8 mouse cellular contexts compared by ENCODE assay signal in the genomic region with DNA sequence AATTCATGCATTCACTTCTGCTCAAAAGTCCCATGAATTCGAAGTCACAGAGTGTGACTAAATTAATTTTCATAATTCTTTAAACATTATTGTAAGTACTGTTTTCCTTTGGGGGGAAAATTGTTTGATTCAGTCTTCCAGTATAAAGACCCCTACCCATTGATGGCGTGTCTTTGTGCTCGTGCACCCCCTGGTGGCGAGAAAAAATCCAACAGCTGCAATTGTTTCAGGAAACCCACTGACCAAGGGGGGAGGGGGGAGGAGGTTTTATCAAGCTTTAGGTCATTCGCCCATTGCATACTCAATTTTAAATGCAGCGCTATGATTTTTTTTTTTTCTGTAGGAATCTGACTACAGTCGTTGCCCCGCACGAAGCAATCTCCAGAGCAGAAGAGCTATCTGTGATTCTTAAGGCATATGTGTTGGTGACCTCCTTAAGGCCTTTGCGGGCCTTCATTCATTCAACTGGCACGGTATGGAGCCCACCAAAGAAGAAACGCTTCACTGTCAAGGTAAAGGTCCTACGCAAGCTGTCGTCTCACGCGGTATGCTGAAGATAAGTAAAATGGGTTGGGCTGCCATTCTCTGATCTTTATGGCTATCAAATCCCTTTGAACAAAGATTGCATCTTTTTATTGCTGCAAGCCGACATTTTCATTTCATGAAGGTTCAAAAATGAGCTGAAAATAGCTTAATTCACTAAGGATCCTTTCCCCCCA.
A peak's percentile ranks its signal among the peaks of the same experiment; 100 is the strongest.
DNase-seq lines count a peak whose midpoint lies in the region; ATAC-seq and TF ChIP-seq lines count a peak whose summit lies in the region.

No protein-coding gene starts in this region.

- H3K9me3 ChIP-seq in midbrain, embryonic 11.5 days (ENCODE audit: control insufficient read depth, low read length): no peaks in the 10 kb centered on the region
- no peaks in the 10 kb centered on the region for H3K9me3 ChIP-seq in midbrain, embryonic 13.5 days

- H3K4me2 ChIP-seq in midbrain, embryonic 11.5 days: no peak overlapping the region
- no peak overlapping the region for H3K4me2 ChIP-seq in midbrain, embryonic 13.5 days (replicated peaks)

- DNase-seq in adrenal gland, adult (ENCODE audit: inconsistent age in 2 of 2, low spot score in 1 of 2): peak; percentile 23 to 78
- no peak for DNase-seq in adrenal gland, postnatal 4 days (ENCODE audit: low spot score in 2 of 2)
- peak; percentile 97 for DNase-seq in midbrain, embryonic 11.5 days (ENCODE audit: low spot score, missing footprints)
- peak; percentile 32 for DNase-seq in induced T-regulatory cell, adult 2 months (ENCODE audit: low read depth)
- peak; percentile 26 to 54 for DNase-seq in lung, postnatal 4 days

- no peak overlapping the region for H3K9ac ChIP-seq in midbrain, embryonic 11.5 days (ENCODE audit: low read length)
- H3K9ac ChIP-seq in midbrain, embryonic 13.5 days (replicated peaks): no peak overlapping the region

- no peak overlapping the region for H3K4me3 ChIP-seq in midbrain, embryonic 11.5 days (ENCODE audit: low read depth, low read length)
- H3K4me3 ChIP-seq in midbrain, embryonic 13.5 days (replicated peaks): no peak overlapping the region
- H3K4me3 ChIP-seq in cortical plate, adult 2 months (ENCODE audit: insufficient read depth, low read length): no peak overlapping the region

- 56% methylated on average over 17 of the region's 17 CpGs for WGBS in midbrain, embryonic 11.5 days
- WGBS in midbrain, embryonic 13.5 days: 53% methylated on average over 17 of the region's 17 CpGs

- H3K4me1 ChIP-seq in midbrain, embryonic 11.5 days (ENCODE audit: control insufficient read depth, insufficient read depth, low read length): no peaks in the 10 kb centered on the region
- no peaks in the 10 kb centered on the region for H3K4me1 ChIP-seq in midbrain, embryonic 13.5 days (replicated peaks)
- no peaks in the 10 kb centered on the region for H3K4me1 ChIP-seq in cortical plate, adult 2 months (ENCODE audit: control insufficient read depth, insufficient read depth, low read length)

- H3K27ac ChIP-seq in midbrain, embryonic 11.5 days (ENCODE audit: low read depth, low read length): no peak overlapping the region
- no peak overlapping the region for H3K27ac ChIP-seq in midbrain, embryonic 13.5 days
- H3K27ac ChIP-seq in cortical plate, adult 2 months (ENCODE audit: insufficient read depth, low read length): no peak overlapping the region

- TF ChIP-seq POLR2A in cortical plate, adult 2 months (IDR thresholded peaks at IDR 0.05; ENCODE audit: extremely low read depth, insufficient read depth, low read length): no peak

- no peaks in the 10 kb centered on the region for H3K36me3 ChIP-seq in midbrain, embryonic 11.5 days (ENCODE audit: control insufficient read depth, insufficient read depth, low read length)
- no peaks in the 10 kb centered on the region for H3K36me3 ChIP-seq in midbrain, embryonic 13.5 days

- ATAC-seq in midbrain, embryonic 11.5 days (ENCODE audit: low FRiP score): peak; percentile 54; the same call in 1 of the 2 replicates
- no peak for ATAC-seq in midbrain, embryonic 13.5 days
- no peak for ATAC-seq in activated CD4-positive, CD25-positive, alpha-beta regulatory T cell, adult 4 months

- 0 out of 2 replicates have a peak, but pooled peaks have one; percentile 23 for TF ChIP-seq CTCF in cortical plate, adult 2 months (IDR thresholded peaks at IDR 0.05; ENCODE audit: extremely low read depth, insufficient read depth, low read length)

- H3K27me3 ChIP-seq in midbrain, embryonic 11.5 days (ENCODE audit: control insufficient read depth, insufficient read depth, low read length): no peaks in the 10 kb centered on the region
- no peaks in the 10 kb centered on the region for H3K27me3 ChIP-seq in midbrain, embryonic 13.5 days

Comparison
In these comparisons a context has a peak if more than half of its experiments do, and no peak if none do; other contexts are left out.
1. DNase-seq: peak in adrenal gland, adult (2 of 2), midbrain, embryonic 11.5 days (single experiment), induced T-regulatory cell, adult 2 months (single experiment) and lung, postnatal 4 days (2 of 2); none in adrenal gland, postnatal 4 days (0 of 2).